Mouse (Mus musculus) cerebellum, adult 9-10 months (tissue): Measurements from ENCODE around the gene Sept10.

Experiments
- DNase-seq: peaks from one replicate; pipeline ENCODE4 v3.0.0; 2022

Gene Sept10

DNA sequence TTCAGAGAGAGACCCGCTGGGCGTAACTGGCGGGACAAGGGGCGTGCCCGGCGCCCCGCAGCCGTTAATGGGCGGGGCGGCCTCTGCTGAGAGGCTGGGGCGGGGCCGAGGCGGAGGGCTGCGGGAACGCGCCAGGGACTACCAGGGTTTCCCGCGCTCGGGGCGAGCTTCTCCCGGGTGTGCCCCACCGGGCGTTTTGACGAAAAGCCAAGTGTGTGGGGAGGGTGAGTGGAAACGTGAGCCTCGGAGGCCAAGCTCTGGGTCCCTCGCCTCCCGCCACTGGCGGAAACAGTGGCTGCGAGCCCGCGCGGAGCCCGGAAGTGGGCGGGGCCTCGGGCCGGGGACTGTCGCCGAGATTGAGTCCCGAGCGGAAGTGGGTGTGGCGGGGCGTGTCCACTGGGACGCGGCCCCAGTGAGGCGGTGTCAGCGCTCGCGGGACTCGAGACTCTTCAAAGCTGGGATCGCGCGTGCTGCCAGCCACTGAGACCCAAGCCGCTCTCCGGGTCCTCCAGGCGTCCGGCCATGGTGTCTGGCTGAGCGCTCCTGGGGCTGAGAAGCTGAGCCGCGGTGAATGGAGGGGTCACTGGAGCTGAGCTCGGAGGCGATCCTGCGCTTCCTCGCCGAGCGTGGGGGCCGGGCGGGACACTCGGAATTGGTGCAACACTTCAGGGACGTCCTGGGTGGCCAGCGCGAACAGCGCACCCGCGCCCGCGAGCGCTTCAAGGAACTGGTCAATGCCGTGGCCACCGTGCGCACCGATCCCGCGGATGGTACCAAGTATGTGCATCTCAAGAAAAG is at the start of gene Sept10, which contains the start of gene Sowahc:
TSS of gene Sept10 (minus strand) at position 375 of the 798 bp plus-strand sequence.
TSS of gene Sowahc (plus strand) at position 481 of the 798 bp plus-strand sequence.
- peak; percentile 96 for DNase-seq

DNA sequence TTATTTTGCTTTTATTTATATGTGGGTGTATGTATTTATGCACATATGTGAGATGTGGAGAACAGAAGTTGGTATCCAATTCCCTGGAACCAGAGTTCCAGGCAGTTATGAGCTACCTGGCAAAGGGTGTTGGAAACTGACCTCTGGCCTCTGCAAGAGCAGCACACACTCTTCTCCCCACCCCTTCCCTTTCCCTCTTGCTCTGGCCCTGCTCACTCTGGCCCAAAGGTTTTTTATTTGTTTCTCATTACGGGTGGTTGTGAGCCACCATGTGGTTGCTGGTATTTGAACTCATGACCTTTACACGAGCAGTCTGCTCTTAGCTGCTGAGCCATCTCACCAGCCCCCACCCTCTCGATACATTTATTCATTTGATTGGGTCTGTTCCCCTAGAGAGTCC is 47.1 kb upstream of the Sept10 start:
- DNase-seq = no peak

DNA sequence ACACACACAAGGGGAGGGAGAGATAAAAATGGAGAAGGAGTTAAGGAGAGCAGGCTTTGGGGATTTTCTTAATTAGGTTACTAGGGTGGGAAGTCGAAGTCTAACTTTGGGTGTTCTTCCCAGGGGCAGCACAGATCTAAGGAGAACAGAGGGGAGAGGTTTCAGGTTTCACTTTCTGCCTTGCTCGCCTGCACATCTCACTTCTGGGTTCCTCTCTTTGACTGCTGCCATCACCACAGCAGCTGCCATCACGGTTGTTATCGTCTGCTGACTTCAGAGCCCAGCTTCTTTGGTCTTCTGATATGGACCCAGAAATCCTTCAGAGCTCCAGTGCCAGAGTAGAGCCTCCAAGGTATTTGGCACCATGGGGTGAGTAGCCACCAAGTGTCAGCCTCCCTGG is 46.5 kb upstream of the Sept10 start:
- DNase-seq = no peak

DNA sequence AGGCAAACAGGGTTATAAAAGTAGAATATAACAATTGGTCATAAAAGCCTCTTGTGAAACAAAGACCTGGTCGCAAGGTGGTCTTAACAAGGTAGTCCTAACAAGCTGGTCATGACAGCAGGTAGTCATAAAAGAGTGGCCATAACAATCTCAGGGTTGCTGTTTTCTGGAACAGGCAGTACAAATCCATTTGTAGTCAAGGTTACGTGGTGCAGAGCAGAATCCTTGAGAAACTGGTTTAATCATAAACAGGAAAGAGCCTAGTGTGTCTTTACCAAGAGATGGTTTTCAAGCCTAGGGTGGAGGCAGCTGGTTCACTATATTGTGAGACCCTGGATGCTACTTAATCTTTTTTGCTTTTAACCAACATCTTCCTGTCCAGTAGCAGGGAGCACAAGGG is 45.6 kb upstream of the Sept10 start:
- no peak for DNase-seq

DNA sequence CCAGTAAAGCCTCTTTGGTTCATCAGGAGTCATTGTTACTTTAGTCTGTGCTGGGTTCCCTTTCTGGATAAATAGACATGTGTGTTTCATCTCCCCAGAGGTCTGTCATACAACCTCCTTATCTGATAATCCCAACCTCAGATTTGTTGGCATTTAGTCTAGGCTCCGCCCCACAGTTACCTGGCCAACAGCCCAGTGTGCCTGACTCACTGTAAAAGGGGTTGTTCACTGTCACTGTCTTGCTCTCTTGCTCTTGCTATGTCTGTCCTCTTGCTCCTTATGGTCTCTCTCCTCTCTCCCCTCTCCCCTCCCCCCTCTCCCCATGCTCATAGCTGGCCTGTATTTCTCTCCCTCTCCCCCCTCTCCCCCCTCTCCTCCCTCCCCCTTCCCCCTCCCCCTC is 44.5 kb upstream of the Sept10 start:
- no peak for DNase-seq

DNA sequence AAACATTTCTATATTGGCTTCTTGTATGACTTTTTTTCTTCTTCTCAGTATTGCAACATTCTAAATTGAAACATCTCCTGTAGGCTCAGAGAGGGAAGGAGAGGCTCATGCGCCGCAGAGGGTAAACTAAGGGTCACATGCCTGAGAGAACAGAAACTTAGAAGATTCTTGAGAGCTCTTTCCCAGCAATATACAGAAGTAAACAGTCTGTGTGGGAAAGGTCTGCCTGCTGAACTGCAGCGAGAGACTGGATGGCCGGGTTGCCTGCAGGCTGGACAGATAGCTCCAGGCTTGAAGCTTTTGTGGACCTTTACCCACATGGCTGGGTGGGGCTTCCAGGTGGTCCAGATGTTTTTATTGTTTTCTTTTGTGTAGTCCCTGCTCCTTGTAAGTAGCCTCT is 44.0 kb upstream of the Sept10 start:
- no peak for DNase-seq

DNA sequence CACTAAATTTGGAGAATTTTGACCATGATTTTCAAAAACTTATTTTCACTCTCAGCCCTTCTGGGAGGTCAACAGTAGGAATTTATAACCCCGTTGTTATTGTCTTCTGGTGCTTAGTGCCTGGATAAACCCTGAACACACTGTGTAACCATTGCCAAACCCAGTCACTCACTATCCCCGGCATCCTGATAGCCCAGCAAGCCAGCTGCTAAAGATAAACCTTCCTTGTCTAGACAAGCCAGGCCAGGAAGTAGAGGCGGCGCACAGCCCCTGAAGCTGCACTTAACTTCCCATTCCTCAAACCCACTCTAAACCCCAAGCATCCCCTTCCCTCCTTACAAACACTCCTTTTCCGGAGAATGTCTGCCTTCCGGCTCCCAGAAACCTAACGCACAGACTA is 43.4 kb upstream of the Sept10 start:
- no peak for DNase-seq

DNA sequence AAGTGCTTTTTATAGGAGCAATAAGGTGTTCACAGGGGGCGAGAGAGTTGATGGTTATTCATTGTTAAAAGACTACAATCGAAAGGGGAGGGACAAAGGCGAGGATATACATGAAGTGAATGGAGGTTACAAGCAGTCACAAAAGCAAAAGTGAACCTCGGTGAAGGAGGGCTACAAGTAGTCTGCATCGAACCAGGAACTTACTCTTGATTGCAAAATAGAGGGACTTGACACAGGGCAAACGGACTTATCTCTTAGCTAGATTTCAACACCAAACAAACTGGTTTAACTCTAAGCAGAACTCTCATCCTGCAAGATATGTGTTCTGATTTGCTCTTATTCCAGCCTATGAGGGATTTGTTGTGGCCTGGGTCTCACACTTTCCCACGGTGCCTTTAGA is 41.3 kb upstream of the Sept10 start:
- no peak for DNase-seq

DNA sequence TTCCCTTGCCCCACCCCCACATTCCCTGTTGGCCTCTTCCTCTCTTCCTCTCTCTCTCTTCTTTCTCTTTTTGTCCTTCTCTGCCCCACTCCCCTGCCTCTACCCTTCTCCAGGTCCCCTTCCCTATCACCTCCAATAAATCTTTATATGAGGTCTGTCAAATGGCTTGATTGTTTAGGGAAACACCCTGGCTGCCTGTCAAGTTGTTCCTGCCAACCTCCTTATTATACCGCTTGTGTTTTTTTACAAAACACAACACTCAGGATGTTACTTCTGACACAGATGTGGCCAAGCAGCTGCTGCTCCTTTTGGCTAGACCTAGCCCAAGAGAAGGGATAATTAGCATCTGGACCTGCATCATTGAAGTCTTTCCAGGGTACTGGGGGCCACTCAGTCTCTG is 40.4 kb upstream of the Sept10 start:
- DNase-seq = no peak

DNA sequence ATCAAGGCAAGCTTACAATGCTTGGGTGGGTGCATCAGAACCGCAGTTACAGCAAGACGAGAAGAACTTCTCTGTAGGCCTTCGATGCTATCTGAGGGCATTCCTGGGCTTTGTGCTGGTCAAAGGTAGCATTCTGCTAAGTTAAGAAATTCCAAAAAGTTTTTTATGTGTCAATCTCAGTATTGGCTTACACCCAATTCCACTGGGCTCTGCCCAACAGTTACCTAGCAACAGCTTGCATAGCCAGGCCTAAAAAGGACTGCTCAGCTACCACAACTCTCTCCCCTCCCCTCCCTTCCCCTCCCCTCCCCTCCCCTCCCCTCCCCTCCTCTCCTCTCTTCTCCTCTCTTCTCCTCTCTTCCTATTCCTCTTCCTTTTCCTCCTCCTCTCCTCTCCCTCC is 40.0 kb upstream of the Sept10 start:
- DNase-seq = no peak

DNA sequence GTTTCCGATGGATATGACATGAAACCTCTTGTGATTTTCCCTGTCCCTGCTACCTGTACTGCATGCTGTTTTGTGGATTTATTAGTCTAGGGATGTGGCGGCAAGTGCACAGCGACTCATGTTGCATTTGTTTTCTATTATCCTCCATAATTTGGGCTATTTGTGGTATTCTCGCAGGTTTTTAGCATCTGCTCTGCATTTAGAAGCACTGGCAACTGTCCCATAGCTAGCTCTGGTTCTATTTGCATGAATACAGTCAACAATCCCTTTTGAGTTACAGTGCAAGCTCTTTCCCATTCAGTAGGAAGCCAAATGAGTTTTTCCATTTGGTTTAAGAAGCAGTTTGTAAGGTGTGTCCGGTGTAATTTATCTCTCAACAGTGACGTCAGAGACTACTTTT is 37.9 kb upstream of the Sept10 start:
- DNase-seq = no peak

DNA sequence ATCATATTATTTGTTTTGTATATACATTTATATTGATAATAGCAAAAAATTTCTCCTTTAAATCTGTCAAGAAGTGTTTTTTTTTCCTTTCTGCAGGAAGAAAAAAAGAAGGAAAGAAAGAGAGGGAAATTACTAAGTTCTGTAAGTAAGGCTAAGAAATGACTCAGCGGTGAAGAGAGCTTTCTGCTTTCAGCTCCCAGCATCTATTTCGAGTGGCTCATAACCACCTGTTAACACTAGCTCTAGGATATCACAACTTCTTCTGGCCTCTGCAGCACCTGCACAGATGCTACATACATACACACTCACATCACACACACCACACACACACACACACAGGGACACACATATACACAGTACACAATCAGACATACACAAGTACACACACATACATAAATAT is 34.9 kb upstream of the Sept10 start:
- DNase-seq = no peak

DNA sequence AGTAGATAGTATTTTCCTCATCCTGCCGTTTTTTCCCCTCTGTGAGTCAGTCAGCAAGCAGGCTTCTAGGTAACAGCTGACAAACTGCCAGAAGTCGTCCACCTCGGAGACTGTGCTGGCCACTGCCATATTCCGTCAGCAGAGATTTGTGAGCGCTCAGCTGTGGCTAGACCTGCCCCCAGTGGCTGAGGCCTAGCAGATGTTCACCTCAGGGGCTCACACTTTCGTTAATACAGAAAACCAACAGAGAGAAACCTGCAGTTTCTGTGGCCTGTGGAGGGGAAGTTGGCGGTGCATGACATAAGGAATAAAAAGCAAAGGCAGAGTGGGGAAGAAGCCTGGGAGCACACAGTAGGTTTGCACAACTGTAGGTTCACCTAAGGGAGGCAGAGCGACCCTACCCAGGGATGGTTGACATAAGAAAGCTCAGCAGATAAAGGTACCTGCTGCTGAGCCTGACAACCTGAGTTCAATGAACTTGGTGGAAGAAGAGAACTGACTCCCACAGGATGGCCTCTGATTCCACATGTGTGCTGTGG is 32.0 kb upstream of the Sept10 start:
- DNase-seq = no peak

DNA sequence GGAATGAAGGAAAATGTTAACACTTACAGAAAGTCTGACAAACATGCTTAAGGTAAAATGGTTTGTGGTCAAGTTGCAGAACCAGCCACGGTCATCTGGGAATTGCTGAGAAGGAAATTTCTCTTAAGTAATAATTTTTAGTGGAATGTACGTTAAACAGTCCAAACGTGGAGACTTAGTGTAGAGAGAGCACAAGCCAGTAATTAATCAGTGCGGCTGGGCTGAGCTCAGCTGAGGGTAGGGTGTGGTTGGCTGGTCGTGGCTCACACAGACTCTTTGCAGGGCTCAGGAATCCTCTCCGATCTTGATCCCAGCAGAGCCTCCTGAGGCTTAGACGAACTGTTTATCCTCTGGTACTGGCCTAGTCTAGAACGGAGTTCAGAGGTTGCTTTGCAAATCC is 30.7 kb upstream of the Sept10 start:
- no peak for DNase-seq

DNA sequence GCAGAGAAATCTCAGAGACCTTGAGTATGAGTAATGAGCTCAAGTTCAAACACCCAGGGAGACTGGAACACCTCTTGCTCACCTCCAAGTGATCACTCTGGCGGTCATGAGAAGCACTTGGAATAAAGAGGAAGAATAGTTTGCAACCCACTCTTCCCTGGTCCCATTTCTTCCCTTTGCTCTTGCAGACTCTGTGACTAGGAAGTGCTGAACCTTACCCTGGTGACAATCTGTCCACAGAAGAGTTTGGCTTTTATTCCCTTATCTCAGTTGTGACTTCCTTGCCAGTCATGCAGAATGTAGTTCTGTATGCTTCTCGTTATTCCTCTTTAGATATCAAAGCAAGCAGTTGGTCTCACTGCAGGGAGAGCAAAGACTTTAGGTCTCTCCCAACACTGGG is 30.3 kb upstream of the Sept10 start:
- DNase-seq = no peak

DNA sequence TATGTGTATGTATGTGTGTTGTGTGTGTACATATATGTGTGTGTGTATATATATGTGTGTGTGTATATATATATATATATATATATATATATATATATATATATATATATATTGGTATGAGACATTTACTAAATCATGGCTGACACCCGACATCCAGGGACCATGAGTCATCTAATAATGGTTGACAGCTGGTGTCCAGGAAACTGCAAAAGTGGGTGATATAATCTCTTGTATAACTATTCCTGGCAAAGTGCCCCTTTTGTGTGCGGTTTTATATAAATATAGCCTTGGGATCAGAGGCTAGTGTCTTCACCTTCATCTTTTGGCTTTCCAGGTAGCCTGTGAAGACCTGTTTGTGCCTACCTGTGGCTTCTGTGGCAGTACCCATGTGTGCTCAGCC is 29.0 kb upstream of the Sept10 start:
- DNase-seq = no peak

DNA sequence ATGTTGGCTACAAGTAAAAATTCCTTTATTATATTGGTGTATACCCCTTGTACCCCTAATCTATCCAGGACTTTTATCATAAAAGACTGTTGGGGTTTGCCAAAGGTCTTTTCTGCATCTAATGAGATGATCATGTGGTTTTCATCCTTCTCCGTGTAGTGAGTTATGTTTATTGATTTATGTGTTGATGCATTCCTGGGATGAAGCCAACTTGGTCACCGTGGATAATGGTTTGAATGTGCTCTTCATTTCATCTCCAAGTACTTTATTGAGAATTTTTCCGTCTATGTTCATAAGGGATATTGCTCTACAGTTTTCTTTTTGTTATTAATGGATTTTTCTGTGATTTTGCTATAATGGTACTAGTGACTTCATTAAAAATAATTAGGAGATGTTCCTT is 27.9 kb upstream of the Sept10 start:
- no peak for DNase-seq

DNA sequence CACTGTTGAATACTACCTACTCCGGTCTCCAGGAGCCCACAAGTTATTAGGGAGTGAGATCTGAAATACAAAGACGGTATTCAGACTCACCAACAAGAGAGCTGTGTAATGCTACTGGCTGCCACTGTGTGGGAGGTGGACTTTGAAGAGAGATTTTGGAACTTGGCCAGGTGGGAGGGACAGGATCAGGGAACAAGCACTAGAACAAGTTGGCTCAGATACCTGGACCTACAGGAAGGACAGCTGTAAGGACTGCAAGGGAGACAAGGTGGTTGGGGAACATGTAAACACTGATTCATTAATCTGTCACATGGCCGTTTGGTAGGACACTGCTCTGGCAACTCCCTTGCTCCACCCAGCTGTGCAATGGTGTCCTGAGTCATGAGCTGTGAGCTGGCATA is 19.5 kb upstream of the Sept10 start:
- no peak for DNase-seq

DNA sequence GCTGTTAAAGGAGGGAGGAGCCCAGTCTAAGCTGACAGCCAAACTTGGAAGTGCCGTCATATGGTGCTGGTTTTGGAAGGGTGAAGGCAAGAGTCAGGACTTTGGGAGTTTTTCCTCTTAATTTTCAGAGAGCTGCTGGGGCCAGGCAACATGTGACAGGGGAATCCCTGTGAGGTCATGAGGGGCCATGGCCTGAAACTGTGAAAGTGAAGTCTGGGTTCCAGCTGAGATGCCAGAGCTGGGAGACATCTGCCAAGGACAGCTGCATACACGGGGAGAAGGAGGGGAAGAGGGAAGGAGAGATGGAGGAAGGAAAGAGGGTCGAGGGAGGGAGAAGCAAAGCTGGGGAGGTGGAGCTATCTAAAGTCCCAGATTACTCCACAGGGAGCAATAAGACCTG is 16.1 kb upstream of the Sept10 start:
- no peak for DNase-seq

DNA sequence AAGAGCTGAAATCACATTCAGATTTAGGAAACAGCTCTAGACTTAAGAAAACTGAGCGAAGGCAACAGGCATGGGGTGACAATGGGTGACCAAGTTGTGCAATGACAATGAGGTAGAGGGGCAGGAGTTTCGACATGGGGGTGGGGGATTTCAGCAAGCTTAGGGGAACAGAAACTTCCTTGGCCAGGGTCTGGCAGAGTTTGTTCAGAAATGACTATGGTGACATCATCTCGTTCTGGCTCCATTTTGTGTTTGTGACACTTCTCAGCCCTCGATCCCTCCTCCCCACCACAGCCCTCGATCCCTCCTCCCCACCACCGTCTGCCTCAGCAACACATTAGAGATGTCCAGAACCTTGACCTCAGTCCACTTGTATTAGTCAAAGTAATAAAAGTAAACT is 14.8 kb upstream of the Sept10 start:
- DNase-seq = no peak

DNA sequence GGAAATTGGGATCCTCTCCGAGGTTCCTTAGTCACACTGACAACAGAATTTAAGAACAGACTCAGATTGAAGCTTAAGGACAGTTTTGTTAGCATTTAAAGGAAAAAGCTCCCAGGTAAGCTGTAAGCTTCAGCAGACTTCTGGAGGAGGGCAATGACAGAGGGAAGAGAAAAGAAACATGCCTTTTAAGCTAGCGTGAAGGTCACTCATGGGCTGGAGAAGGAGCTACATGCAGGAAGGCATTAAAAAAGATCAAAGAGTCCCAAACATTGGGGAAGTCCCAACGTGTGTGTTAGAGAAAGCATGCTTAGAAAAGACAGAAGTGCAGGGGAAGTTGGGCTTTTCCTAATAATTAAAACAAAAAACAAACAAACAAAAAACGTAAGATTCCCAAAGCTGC is 14.2 kb upstream of the Sept10 start:
- DNase-seq = no peak

DNA sequence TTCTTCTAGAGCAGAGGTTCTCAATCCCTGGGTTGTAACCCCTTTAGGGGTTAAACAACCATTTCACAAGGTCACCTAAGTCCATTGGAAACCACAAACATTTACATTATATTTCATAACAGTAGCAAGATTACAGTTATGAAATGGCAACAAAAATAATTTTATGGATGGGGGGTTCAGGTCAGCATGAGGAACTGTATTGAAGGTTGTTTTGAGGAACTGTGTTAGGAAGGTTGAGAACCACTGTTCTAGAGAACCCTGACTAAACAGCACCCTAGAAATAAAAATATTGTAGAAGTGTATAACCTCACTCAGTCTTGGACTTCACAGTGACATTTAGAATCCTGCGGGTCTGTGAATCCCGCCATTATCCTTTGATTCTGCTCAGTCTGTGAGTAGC is 13.6 kb upstream of the Sept10 start:
- DNase-seq = no peak

DNA sequence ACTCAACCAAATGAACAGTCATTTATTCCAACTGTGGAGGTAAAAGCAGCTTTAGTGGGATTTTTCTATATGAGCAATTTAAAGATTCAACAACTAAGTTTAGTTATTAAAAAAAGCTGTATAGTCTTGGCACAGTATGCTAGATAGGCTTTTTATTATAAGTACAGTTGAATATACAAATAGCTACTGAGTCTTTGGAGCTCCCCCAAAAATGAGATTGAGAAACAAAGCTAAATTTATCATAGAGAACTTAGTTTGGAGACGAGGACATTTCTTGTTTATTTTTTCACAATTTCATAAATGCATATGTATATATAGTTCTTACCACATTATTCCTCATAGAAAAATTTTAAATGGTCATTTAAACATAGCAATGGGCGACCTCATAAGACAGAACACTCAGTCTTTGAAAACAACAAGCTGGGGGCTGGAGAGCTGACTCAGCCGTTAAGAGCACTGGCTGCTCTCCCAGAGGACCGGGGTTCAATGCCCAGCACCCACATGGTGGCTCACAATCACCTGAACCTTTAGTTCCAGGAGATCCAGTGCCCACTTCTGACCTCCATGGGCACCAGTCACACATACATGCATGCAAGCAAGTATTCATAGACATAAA is 7.7 kb upstream of the Sept10 start:
- no peak for DNase-seq

DNA sequence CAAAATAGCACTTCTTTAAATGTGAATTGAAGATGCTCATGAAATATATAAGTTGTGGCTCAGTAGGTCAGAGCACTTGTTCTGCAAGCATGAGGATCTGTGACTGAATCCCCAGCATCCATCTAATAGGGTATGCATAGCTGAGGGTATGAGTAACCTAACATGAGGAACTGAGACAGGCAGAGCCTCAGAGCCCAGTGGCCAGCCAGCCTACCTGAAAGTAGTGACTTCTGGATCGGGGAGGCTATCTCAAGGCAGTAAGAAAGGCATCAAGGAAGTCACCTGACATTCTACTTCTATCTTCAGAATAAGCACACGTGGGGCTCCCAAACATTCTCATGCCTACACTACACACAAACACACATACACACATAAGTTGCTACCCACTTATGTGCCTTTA is 3.5 kb upstream of the Sept10 start:
- DNase-seq = no peak

DNA sequence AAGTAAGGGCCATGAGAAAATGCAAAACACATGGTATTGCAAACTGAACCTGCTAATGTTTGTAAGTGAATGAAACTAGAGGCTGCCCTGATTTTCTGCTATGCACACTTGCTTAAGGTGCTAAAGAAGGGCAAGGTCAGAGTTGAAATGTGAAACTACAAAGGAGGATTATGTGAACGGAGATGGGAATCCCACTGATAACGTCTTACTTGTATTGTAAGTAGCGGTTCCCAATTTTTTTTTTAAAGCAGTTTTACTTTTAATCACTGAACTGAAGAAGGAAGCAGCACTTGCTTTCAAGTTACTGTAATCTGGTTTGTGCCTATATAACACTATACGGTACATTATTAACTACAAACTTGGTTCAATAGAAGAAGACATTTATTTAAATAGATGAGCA is 2.2 kb upstream of the Sept10 start:
- no peak for DNase-seq
